In genomic region chr13:100988671-100989531, GRCm38 (mm10) we compare ENCODE assay signal across 12 mouse cellular contexts.
DNase-seq lines count a peak whose midpoint lies in the region; ATAC-seq lines count a peak whose summit lies in the region.
"Had no signal": no experiment of that assay in that cellular context is flagged by ENCODE, and none has a peak within 500 bp of the region (broad histone marks: within the 10 kb centered on the region; RNA-seq: fewer than 3 reads in every experiment).

No protein-coding gene starts in this region.

- no peak overlapping the region for H3K4me3 ChIP-seq in limb, embryonic 12.5 days (replicated peaks)
- H3K4me3 ChIP-seq: intestine, embryonic 15.5 days; myocyte had no signal

- 48% methylated on average over 13 of the region's 13 CpGs for WGBS in limb, embryonic 12.5 days

- no peaks in the 10 kb centered on the region for H3K9me3 ChIP-seq in limb, embryonic 12.5 days
- H3K9me3 ChIP-seq: intestine, embryonic 15.5 days had no signal

- H3K9ac ChIP-seq in limb, embryonic 12.5 days (replicated peaks), result no peak overlapping the region
- H3K9ac ChIP-seq: intestine, embryonic 15.5 days had no signal

- peak overlapping the region; percentile 73 for H3K27ac ChIP-seq in limb, embryonic 12.5 days
- H3K27ac ChIP-seq: intestine, embryonic 15.5 days had no signal

- peak; percentile 71 for ATAC-seq in limb, embryonic 12.5 days (ENCODE audit: insufficient number of reproducible peaks, insufficient read depth, low FRiP score, low TSS enrichment, low read depth)
- ATAC-seq: intestine, embryonic 15.5 days had no signal

- no peak overlapping the region for H3K4me2 ChIP-seq in limb, embryonic 12.5 days
- H3K4me2 ChIP-seq: intestine, embryonic 15.5 days had no signal

- no peaks in the 10 kb centered on the region for H3K27me3 ChIP-seq in limb, embryonic 12.5 days
- H3K27me3 ChIP-seq: intestine, embryonic 15.5 days had no signal

- no peaks in the 10 kb centered on the region for H3K36me3 ChIP-seq in limb, embryonic 12.5 days
- H3K36me3 ChIP-seq: intestine, embryonic 15.5 days had no signal

- intact Hi-C loops in heart, postnatal 36 days (cut with DNase I), result no loop called here

- DNase-seq in heart, adult 18-20 months, result peak; percentile 16 to 43
- no peak for DNase-seq in heart, postnatal 36 days
- DNase-seq in retina, postnatal 1 day, result peak; percentile 47
- DNase-seq in retina, embryonic 14.5 days (ENCODE audit: low spot score), result no peak
- no peak for DNase-seq in left cerebral cortex, adult 18-20 months (ENCODE audit: low spot score in 2 of 2)
- DNase-seq in layer of hippocampus, adult 8-10 months (ENCODE audit: low spot score in 2 of 2), result no peak
- no peak for DNase-seq in urinary bladder, postnatal 36 days (ENCODE audit: low spot score in 2 of 2)
- DNase-seq: cerebellum, postnatal 10 days; liver had no signal

- peaks cover 17% of the 10 kb centered on the region for H3K4me1 ChIP-seq in limb, embryonic 12.5 days (replicated peaks)
- H3K4me1 ChIP-seq: intestine, embryonic 15.5 days had no signal

Comparison
In these comparisons a context has a peak if more than half of its experiments do, and no peak if none do; other contexts are left out.
1. DNase-seq: peak in heart, adult 18-20 months (2 of 2) and retina, postnatal 1 day (single experiment); none in heart, postnatal 36 days (0 of 2), retina, embryonic 14.5 days (single experiment), left cerebral cortex, adult 18-20 months (0 of 2), layer of hippocampus, adult 8-10 months (0 of 2) and urinary bladder, postnatal 36 days (0 of 2).